Mouse (Mus musculus) lung, postnatal 0 days (tissue): Measurements from ENCODE around the gene Dus3l.

Experiments used
- CTCF ChIP-seq: IDR thresholded peaks from 2 replicates; pipeline ENCODE4 v1.5.1; 2016; ENCODE audit warnings: antibody characterized with exemption, mild to moderate bottlenecking
- EP300 ChIP-seq: IDR thresholded peaks from 2 replicates; pipeline ENCODE4 v1.6.1; 2016; ENCODE audit warnings: antibody characterized with exemption, mild to moderate bottlenecking, control low read depth

DNA sequence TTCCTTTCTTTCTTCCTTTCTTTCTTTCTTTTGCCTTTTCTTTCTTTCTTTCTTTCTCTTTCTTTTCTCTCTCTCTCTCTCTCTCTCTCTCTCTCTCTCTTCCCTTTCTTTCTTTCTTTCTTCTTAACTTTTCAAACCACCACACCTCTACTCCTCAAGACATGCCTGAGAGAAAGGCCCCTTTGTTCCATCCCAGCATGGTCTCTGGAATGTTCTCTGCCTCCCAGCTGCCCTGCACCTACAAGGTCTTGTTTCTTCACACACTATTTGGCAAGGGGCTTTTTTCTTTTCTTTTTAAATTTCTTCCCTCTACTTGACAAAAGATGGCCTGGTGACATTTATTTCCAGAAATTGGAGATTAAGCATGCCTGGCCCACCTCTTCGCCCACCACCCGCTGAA, 34.9 kb upstream of the Dus3l start:
- no peak for TF ChIP-seq CTCF
- no peak for TF ChIP-seq EP300
